Mouse (Mus musculus): Measurements from ENCODE around the gene Poc1a.

DNA sequence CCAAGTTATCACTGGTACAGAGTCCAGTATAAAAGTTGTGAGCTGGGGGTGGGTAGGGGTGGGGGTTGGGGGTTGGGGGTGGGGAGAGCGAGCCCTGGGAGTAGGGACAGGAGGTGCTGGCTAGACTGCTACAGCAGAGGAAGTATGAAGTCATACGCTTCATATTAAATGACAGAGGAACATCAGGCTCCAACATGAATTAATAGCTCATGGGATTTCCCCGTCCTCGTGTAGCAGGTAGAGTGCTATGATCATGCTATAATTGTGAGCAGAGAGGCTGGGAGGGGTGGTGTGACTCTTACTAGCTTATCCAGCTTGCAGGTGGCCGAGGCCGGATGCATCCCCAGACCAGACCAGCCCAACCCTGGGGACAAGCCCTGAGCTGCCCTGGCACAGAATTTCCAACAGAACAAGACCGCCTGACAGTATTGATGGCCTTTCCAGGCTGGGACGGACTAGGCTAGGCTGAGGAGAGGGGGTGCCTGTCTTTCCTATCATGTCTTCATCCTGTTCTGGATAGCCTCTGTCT is 6.1 kb upstream of the Poc1a start:
- TF ChIP-seq POLR2A (IDR thresholded peaks at IDR 0.05; ENCODE audit: insufficient read length, low read depth) (no peak), MAX (IDR thresholded peaks at IDR 0.05; ENCODE audit: low read depth) (no peak)

Measured in myocyte (in vitro differentiated cells).